Mouse (Mus musculus) midbrain, postnatal 0 days (tissue): ENCODE measurements at regions not wholly inside any gene's neighbourhood (a gene's known extent, or its start where the extent isn't known, plus 50 kb on each side); places are given as distances from the start of the nearest gene placed in this dataset.

ENCODE experiments used
- ATAC-seq: fragments of 200-750 bp; cut with Nextera tagmentation; 2 replicates; pipeline ENCODE4 v1.8.0; 2017; ENCODE audit warnings: moderate number of reproducible peaks, mild to moderate bottlenecking, moderate TSS enrichment, moderate library complexity; ENCODE audit not compliant: low FRiP score
- DNase-seq: peaks from one replicate; pipeline ENCODE4 v3.0.0-alpha.2; 2015; ENCODE audit warnings: low spot score
- H3K27ac ChIP-seq: fragments of 300-500 bp; sonication (generic); 2 replicates; pipeline ENCODE4 v1.5.1; 2014; ENCODE audit warnings: low read depth, mild to moderate bottlenecking, low read length, mixed read lengths
- H3K27me3 ChIP-seq: fragments of 300-500 bp; sonication (generic); 2 replicates; pipeline ENCODE4 v1.6.1; 2014; ENCODE audit warnings: low read length, control low read depth, mixed read lengths; ENCODE audit not compliant: insufficient read depth
- H3K36me3 ChIP-seq: fragments of 300-500 bp; sonication (generic); 2 replicates; pipeline ENCODE4 v1.6.1; 2014; ENCODE audit warnings: low read length, control low read depth, mixed read lengths; ENCODE audit not compliant: insufficient read depth
- H3K4me1 ChIP-seq: fragments of 300-500 bp; sonication (generic); 2 replicates; pipeline ENCODE4 v1.6.1; 2014; ENCODE audit warnings: mild to moderate bottlenecking, control low read depth, antibody characterized with exemption, low read length, mixed read lengths; ENCODE audit not compliant: insufficient read depth
- H3K4me2 ChIP-seq: fragments of 300-500 bp; sonication (generic); 2 replicates; pipeline ENCODE4 v1.6.1; 2014; ENCODE audit warnings: low read depth, mild to moderate bottlenecking, low read length, mixed read lengths; ENCODE audit not compliant: poor library complexity, severe bottlenecking
- H3K4me3 ChIP-seq: fragments of 300-500 bp; sonication (generic); 2 replicates; pipeline ENCODE4 v1.5.1; 2014; ENCODE audit warnings: low read depth, mild to moderate bottlenecking, low read length, moderate library complexity
- H3K9ac ChIP-seq: fragments of 300-500 bp; sonication (generic); replicated peaks from 2 replicates; pipeline ENCODE4 v1.6.1; 2014; ENCODE audit warnings: mild to moderate bottlenecking, low read length, moderate library complexity, mixed read lengths; ENCODE audit not compliant: poor library complexity, severe bottlenecking
- H3K9me3 ChIP-seq: fragments of 300-500 bp; sonication (generic); 2 replicates; pipeline ENCODE4 v1.6.1; 2016; ENCODE audit warnings: low read length, control low read depth
- CTCF ChIP-seq: IDR thresholded peaks from 2 replicates; pipeline ENCODE4 v1.5.1; 2016; ENCODE audit warnings: antibody characterized with exemption, mild to moderate bottlenecking
- WGBS: fragments of 180-500 bp; shearing (Covaris S2); extraction: QIAGEN DNeasy Blood & Tissue Kit; methylation state at CpG from one replicate; pipeline ENCODE4 v1.1.7; 2014; 5-methylcytosine and 5-hydroxymethylcytosine counted together

DNA sequence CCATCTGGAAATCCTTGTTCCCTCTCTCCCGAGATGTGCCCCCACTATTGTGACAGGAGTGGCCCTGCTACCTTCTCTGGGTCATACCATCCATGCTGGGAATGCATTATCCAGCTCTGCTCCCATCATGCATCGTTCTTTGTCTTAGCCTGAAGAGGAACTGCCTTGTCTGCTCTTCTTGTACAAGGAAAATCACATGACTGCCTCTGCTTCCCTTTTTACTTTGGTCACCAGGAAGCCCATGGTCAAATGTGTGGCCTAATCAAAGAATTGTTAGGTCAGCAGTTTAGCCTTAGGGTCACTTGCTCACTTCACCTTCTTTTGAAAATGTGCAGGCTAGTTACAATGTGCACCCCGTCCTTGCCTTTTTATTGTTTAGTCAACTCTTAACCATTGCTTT lies 95.5 kb downstream of the Maf start:
- ATAC-seq: no peak
- no peak for TF ChIP-seq CTCF
- Histone ChIP-seq H3K4me3 (no peak overlapping the region), H3K4me1 (no peaks in the 10 kb centered on the region), H3K4me2 (no peak overlapping the region), H3K36me3 (no peaks in the 10 kb centered on the region), H3K9me3 (no peaks in the 10 kb centered on the region), H3K27me3 (no peaks in the 10 kb centered on the region), H3K27ac (no peak overlapping the region), H3K9ac (no peak overlapping the region)
- DNase-seq: no peak
- WGBS: 88% methylated on average over 3 of the region's 3 CpGs

DNA sequence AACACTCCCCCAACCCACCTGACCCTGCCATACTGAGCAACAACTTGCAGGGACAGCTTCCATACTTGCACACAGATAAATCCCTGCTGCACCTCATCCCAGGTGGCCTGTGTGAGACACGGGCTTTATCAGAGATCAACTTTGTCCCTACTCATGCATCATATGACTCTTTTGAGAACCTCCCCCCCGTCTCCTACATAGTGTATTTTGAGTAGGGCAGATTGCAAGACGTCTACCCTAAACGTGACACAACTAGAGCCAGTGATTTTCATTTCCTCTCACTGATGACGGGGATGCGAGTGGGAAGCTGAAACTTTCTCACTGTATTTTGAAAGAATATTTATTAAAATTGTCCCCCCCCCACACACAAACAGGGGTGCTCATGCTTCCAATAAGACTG lies 107.8 kb downstream of the Maf start:
- no peak for DNase-seq
- Histone ChIP-seq H3K27ac (no peak overlapping the region), H3K4me3 (no peak overlapping the region), H3K36me3 (no peaks in the 10 kb centered on the region), H3K9me3 (no peaks in the 10 kb centered on the region), H3K27me3 (no peaks in the 10 kb centered on the region), H3K9ac (no peak overlapping the region), H3K4me2 (no peak overlapping the region), H3K4me1 (no peaks in the 10 kb centered on the region)
- WGBS: 90% methylated on average over 6 of the region's 6 CpGs
- ATAC-seq: no peak
- TF ChIP-seq CTCF: no peak

DNA sequence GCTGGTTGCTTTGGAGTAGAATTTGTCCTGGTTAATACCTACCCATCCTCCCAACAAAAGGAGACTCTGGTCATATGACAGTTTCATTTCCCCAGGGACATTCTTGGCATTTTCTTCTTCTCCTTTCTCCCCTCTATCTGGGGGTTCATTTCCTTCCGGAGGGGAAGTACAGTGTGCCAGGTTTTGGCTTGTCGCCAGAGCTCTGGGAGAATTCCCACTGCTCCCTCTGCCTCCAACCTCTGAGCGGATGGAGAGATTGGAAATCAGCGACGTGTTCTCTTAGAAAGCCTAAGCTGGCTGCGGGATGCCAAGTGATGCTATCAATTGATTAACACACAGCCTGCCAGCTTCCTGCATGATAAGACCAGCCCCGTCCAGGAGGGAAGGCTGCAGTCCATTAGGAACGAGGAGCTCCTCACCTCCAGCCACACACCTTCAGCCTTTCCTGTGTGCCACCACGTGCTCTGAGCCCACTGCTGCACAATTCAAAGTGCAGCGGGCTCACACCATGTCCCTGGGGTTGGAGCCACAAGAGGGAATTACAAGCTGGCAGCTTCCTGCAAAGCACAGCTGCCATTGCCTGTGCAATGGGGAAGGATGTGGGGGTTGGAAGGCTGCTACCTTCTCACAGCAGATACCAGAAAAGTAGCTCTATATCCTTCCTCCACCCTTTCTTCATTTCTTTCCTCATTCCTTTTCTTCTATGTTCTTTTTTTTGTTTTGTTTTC lies 110.2 kb downstream of the Maf start:
- no peak for TF ChIP-seq CTCF
- peak overlapping the region; percentile 9; the same call in 1 of the 2 replicates for H3K4me2 ChIP-seq

DNA sequence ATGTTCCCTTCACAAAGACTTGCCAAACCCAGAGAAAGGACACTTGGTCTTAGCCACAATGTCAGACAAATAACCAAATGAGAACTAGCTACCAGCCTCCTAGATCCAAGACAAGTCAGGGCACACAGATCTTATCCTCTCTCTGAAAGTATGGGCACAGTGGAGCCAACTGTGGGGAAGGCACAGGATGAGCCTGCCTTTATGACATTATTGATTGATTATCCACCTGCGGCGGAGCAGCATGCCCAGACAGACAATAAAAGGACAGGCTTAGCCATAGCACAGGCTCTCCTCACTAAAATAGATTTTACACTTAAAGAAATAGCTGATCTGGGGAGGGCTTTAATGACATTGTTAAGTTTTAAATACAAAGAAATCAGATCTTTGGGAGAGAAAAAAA lies 117.9 kb downstream of the Maf start:
- Histone ChIP-seq H3K9ac (no peak overlapping the region), H3K27ac (no peak overlapping the region), H3K4me3 (no peak overlapping the region), H3K9me3 (no peaks in the 10 kb centered on the region), H3K27me3 (no peaks in the 10 kb centered on the region), H3K36me3 (no peaks in the 10 kb centered on the region), H3K4me1 (no peaks in the 10 kb centered on the region), H3K4me2 (no peak overlapping the region)
- ATAC-seq (no peak), DNase-seq (no peak)
- WGBS: 93% methylated on average over 2 of the region's 2 CpGs
- no peak for TF ChIP-seq CTCF

More for the DNA sequence above, 110.2 kb downstream of the Maf start:
- Histone ChIP-seq H3K4me1 (no peaks in the 10 kb centered on the region), H3K9ac (no peak overlapping the region), H3K36me3 (no peaks in the 10 kb centered on the region), H3K27me3 (no peaks in the 10 kb centered on the region), H3K9me3 (no peaks in the 10 kb centered on the region), H3K27ac (no peak overlapping the region), H3K4me3 (no peak overlapping the region)
- DNase-seq (peak; percentile 54), ATAC-seq (no peak)
- WGBS: 34% methylated on average over 10 of the region's 10 CpGs

DNA sequence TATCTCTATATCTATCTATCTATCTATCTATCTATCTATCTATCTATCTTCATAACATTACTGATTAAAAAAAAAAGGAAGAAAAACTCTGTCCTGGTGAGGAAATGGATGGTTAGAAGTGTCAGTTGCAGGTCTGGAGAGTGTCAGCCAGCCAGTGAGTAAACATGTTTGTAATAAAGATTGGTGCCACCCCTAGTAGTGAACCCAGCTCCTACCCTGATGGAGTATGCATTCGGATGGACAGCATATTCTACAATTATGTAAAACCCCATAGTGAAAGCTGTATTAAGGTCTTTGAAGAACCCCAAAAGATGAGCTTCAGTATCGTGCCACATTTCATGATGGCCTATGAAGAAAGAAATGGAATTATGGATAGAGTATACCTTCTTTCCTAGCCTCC lies 118.5 kb downstream of the Maf start:
- DNase-seq: no peak
- no peak for ATAC-seq
- WGBS: 93% methylated on average over 2 of the region's 2 CpGs

DNA sequence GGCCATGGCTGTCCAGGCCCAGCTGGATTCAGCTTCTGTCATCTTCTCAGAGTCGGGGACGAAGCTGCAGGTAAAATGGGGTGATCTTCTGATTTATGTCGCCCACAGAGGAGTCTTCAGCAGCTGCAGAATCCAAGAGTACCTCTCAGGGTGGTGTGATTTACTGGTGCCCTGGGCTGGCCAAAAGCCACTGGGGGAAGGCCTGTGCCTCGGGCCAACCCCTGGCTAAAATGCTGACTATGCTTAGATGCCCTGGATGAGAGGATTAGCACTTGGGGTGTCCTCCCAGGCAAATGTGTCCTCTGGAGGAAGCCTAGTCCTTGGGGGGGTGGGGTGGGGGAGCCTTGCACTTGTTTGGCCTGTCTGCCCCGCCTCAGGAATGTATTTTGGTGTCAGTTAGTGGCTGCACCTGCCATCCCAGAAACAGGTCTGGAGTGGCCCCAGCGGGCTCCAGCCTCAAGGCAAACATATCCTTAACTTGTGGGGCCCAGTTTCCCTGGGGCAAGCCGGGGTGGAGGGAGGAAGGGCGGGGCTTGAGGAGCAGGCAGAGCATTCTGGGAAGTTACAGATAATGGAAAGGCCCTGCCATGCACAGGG lies 123.2 kb downstream of the Maf start:
- no peak overlapping the region for H3K9ac ChIP-seq
- H3K36me3 ChIP-seq: no peaks in the 10 kb centered on the region
- 85% methylated on average over 8 of the region's 8 CpGs for WGBS
- H3K27me3 ChIP-seq: no peaks in the 10 kb centered on the region
- H3K4me3 ChIP-seq: no peak overlapping the region
- no peak overlapping the region for H3K4me2 ChIP-seq
- no peak overlapping the region for H3K27ac ChIP-seq
- ATAC-seq (no peak), DNase-seq (no peak)
- no peaks in the 10 kb centered on the region for H3K9me3 ChIP-seq
- no peak for TF ChIP-seq CTCF
- no peaks in the 10 kb centered on the region for H3K4me1 ChIP-seq

More for the DNA sequence above, 118.5 kb downstream of the Maf start:
- Histone ChIP-seq H3K27ac (no peak overlapping the region), H3K4me2 (no peak overlapping the region), H3K36me3 (no peaks in the 10 kb centered on the region), H3K27me3 (no peaks in the 10 kb centered on the region), H3K4me3 (no peak overlapping the region), H3K9ac (no peak overlapping the region), H3K9me3 (no peaks in the 10 kb centered on the region), H3K4me1 (no peaks in the 10 kb centered on the region)
- no peak for TF ChIP-seq CTCF
